Mouse (Mus musculus): ENCODE measurements around the gene Car5a. TPM values are rescaled to one million over a fixed set of nuclear protein-coding genes. Genes with fewer than 3 reads are reported as not detected.
A peak's percentile ranks its signal among the peaks of the same experiment; 100 is the strongest.

Gene Car5a
- polyA plus RNA-seq, 1 experiment from 2014 or later: 0.72 TPM

- Histone ChIP-seq H3K27ac (ENCODE audit: low read length) (no peak overlapping the region), H3K36me3 (ENCODE audit: control insufficient read depth, insufficient read depth) (no peaks in the 10 kb centered on the region), H3K4me3 (replicated peaks; ENCODE audit: low read length) (peak overlapping the region; percentile 55), H3K9me3 (ENCODE audit: control insufficient read depth, low read length) (no peaks in the 10 kb centered on the region), H3K9ac (replicated peaks; ENCODE audit: low read depth, low read length) (peak overlapping the region; percentile 12; the same call in 1 of the 2 replicates), H3K4me1 (replicated peaks; ENCODE audit: control insufficient read depth, insufficient read depth, low read length) (peaks cover 22% of the 10 kb centered on the region), H3K27me3 (replicated peaks; ENCODE audit: control insufficient read depth, insufficient read depth, low read length) (no peaks in the 10 kb centered on the region), H3K4me2 (ENCODE audit: low read length) (peak overlapping the region; percentile 96)
- WGBS: 44% methylated on average over 1 of the region's 1 CpGs
- no peak for ATAC-seq
These were observed 39.3 kb downstream of the Car5a start for GRCm38 (mm10) chr8:121905420-121905819.

- Histone ChIP-seq H3K4me1 (replicated peaks; ENCODE audit: control insufficient read depth, insufficient read depth, low read length) (peaks cover 22% of the 10 kb centered on the region), H3K9me3 (ENCODE audit: control insufficient read depth, low read length) (no peaks in the 10 kb centered on the region), H3K27ac (ENCODE audit: low read length) (no peak overlapping the region), H3K4me2 (ENCODE audit: low read length) (peak overlapping the region; percentile 96; the same call in 1 of the 2 replicates), H3K27me3 (replicated peaks; ENCODE audit: control insufficient read depth, insufficient read depth, low read length) (no peaks in the 10 kb centered on the region), H3K36me3 (ENCODE audit: control insufficient read depth, insufficient read depth) (no peaks in the 10 kb centered on the region), H3K9ac (replicated peaks; ENCODE audit: low read depth, low read length) (no peak overlapping the region), H3K4me3 (replicated peaks; ENCODE audit: low read length) (peak overlapping the region; percentile 10)
- no peak for ATAC-seq
- WGBS: 86% methylated on average over 9 of the region's 9 CpGs
These were observed 39.7 kb downstream of the Car5a start for GRCm38 (mm10) chr8:121904999-121905398.

- no peaks in the 10 kb centered on the region for H3K36me3 ChIP-seq (ENCODE audit: control insufficient read depth, insufficient read depth)
- peak overlapping the region; percentile 12; the same call in 1 of the 2 replicates for H3K4me3 ChIP-seq (replicated peaks; ENCODE audit: low read length)
- no peak overlapping the region for H3K27ac ChIP-seq (ENCODE audit: low read length)
- H3K27me3 ChIP-seq (replicated peaks; ENCODE audit: control insufficient read depth, insufficient read depth, low read length): no peaks in the 10 kb centered on the region
- H3K4me2 ChIP-seq (ENCODE audit: low read length): no peak overlapping the region
- 62% methylated on average over 6 of the region's 6 CpGs for WGBS
- no peak overlapping the region for H3K9ac ChIP-seq (replicated peaks; ENCODE audit: low read depth, low read length)
- peaks cover 25% of the 10 kb centered on the region for H3K4me1 ChIP-seq (replicated peaks; ENCODE audit: control insufficient read depth, insufficient read depth, low read length)
- H3K9me3 ChIP-seq (ENCODE audit: control insufficient read depth, low read length): no peaks in the 10 kb centered on the region
- ATAC-seq: no peak
These were observed 40.7 kb downstream of the Car5a start for GRCm38 (mm10) chr8:121903977-121904376.

GRCm38 (mm10) chr8:121901498-121902236 lies 43.0 kb downstream of the Car5a start:
- no peak overlapping the region for H3K4me3 ChIP-seq (replicated peaks; ENCODE audit: low read length)
- 70% methylated on average over 8 of the region's 8 CpGs for WGBS
- peaks cover 42% of the 10 kb centered on the region for H3K4me1 ChIP-seq (replicated peaks; ENCODE audit: control insufficient read depth, insufficient read depth, low read length)
- H3K27ac ChIP-seq (ENCODE audit: low read length): no peak overlapping the region
- no peaks in the 10 kb centered on the region for H3K9me3 ChIP-seq (ENCODE audit: control insufficient read depth, low read length)
- ATAC-seq: no peak
- H3K4me2 ChIP-seq (ENCODE audit: low read length): no peak overlapping the region
- H3K36me3 ChIP-seq (ENCODE audit: control insufficient read depth, insufficient read depth): no peaks in the 10 kb centered on the region
- H3K9ac ChIP-seq (replicated peaks; ENCODE audit: low read depth, low read length): no peak overlapping the region
- no peaks in the 10 kb centered on the region for H3K27me3 ChIP-seq (replicated peaks; ENCODE audit: control insufficient read depth, insufficient read depth, low read length)

- Histone ChIP-seq H3K4me1 (replicated peaks; ENCODE audit: control insufficient read depth, insufficient read depth, low read length) (peaks cover 29% of the 10 kb centered on the region), H3K9ac (replicated peaks; ENCODE audit: low read depth, low read length) (0 out of 2 replicates have a peak overlapping the region, but pooled peaks have one; percentile 1), H3K9me3 (ENCODE audit: control insufficient read depth, low read length) (no peaks in the 10 kb centered on the region), H3K4me3 (replicated peaks; ENCODE audit: low read length) (no peak overlapping the region), H3K27me3 (replicated peaks; ENCODE audit: control insufficient read depth, insufficient read depth, low read length) (no peaks in the 10 kb centered on the region), H3K27ac (ENCODE audit: low read length) (peak overlapping the region; percentile 91; the same call in 1 of the 2 replicates), H3K4me2 (ENCODE audit: low read length) (0 out of 2 replicates have a peak overlapping the region, but pooled peaks have one; percentile 25), H3K36me3 (ENCODE audit: control insufficient read depth, insufficient read depth) (no peaks in the 10 kb centered on the region)
- no peak for ATAC-seq
- WGBS: 64% methylated on average over 18 of the region's 18 CpGs
These were observed 45.3 kb downstream of the Car5a start for GRCm38 (mm10) chr8:121899180-121900044.

GRCm38 (mm10) chr8:121898401-121898931 lies 46.2 kb downstream of the Car5a start:
- WGBS: 8% methylated on average over 4 of the region's 4 CpGs

GRCm38 (mm10) chr8:121897871-121898381 lies 46.8 kb downstream of the Car5a start:
- no peaks in the 10 kb centered on the region for H3K27me3 ChIP-seq (replicated peaks; ENCODE audit: control insufficient read depth, insufficient read depth, low read length)
- peak overlapping the region; percentile 25 for H3K4me2 ChIP-seq (ENCODE audit: low read length)
- peak overlapping the region; percentile 45 for H3K9ac ChIP-seq (replicated peaks; ENCODE audit: low read depth, low read length)
- WGBS: 4% methylated on average over 7 of the region's 7 CpGs
- peaks cover 29% of the 10 kb centered on the region for H3K4me1 ChIP-seq (replicated peaks; ENCODE audit: control insufficient read depth, insufficient read depth, low read length)
- H3K9me3 ChIP-seq (ENCODE audit: control insufficient read depth, low read length): no peaks in the 10 kb centered on the region
- peak; percentile 65 for ATAC-seq
- H3K27ac ChIP-seq (ENCODE audit: low read length): peak overlapping the region; percentile 91
- H3K4me3 ChIP-seq (replicated peaks; ENCODE audit: low read length): no peak overlapping the region
- no peaks in the 10 kb centered on the region for H3K36me3 ChIP-seq (ENCODE audit: control insufficient read depth, insufficient read depth)

More at GRCm38 (mm10) chr8:121898401-121898931, 46.2 kb downstream of the Car5a start:
- H3K4me1 ChIP-seq (replicated peaks; ENCODE audit: control insufficient read depth, insufficient read depth, low read length): peaks cover 29% of the 10 kb centered on the region
- H3K4me2 ChIP-seq (ENCODE audit: low read length): peak overlapping the region; percentile 25
- no peaks in the 10 kb centered on the region for H3K9me3 ChIP-seq (ENCODE audit: control insufficient read depth, low read length)
- peak; percentile 95 for ATAC-seq
- H3K4me3 ChIP-seq (replicated peaks; ENCODE audit: low read length): no peak overlapping the region
- no peaks in the 10 kb centered on the region for H3K36me3 ChIP-seq (ENCODE audit: control insufficient read depth, insufficient read depth)
- H3K9ac ChIP-seq (replicated peaks; ENCODE audit: low read depth, low read length): peak overlapping the region; percentile 45
- peak overlapping the region; percentile 91 for H3K27ac ChIP-seq (ENCODE audit: low read length)
- H3K27me3 ChIP-seq (replicated peaks; ENCODE audit: control insufficient read depth, insufficient read depth, low read length): no peaks in the 10 kb centered on the region

GRCm38 (mm10) chr8:121897205-121897604 lies 47.5 kb downstream of the Car5a start:
- Histone ChIP-seq H3K36me3 (ENCODE audit: control insufficient read depth, insufficient read depth) (no peaks in the 10 kb centered on the region), H3K27me3 (replicated peaks; ENCODE audit: control insufficient read depth, insufficient read depth, low read length) (no peaks in the 10 kb centered on the region)

More at GRCm38 (mm10) chr8:121897205-121897604, 47.5 kb downstream of the Car5a start:
- Histone ChIP-seq H3K9ac (replicated peaks; ENCODE audit: low read depth, low read length) (peak overlapping the region; percentile 45; the same call in 1 of the 2 replicates), H3K4me3 (replicated peaks; ENCODE audit: low read length) (no peak overlapping the region), H3K27ac (ENCODE audit: low read length) (peak overlapping the region; percentile 91), H3K4me2 (ENCODE audit: low read length) (no peak overlapping the region), H3K4me1 (replicated peaks; ENCODE audit: control insufficient read depth, insufficient read depth, low read length) (peaks cover 29% of the 10 kb centered on the region), H3K9me3 (ENCODE audit: control insufficient read depth, low read length) (no peaks in the 10 kb centered on the region)
- WGBS: 82% methylated on average over 9 of the region's 9 CpGs
- ATAC-seq: no peak

All from forebrain, embryonic 16.5 days (tissue).